Mouse (Mus musculus) heart, embryonic 15.5 days (tissue): ENCODE results near the gene Alox12b. TPM values are rescaled to one million over a fixed set of nuclear protein-coding genes. Genes with fewer than 3 reads are reported as not detected.

ENCODE experiments used
- ATAC-seq: fragments of 200-750 bp; cut with Nextera tagmentation; replicated peaks from 2 replicates; pipeline ENCODE4 v1.8.0; 2017; ENCODE audit warnings: low read depth, moderate TSS enrichment; ENCODE audit not compliant: insufficient number of reproducible peaks, insufficient read depth, low FRiP score
- H3K27ac ChIP-seq: fragments of 300-500 bp; sonication (generic); 2 replicates; pipeline ENCODE4 v1.5.1; 2015; ENCODE audit warnings: mild to moderate bottlenecking, inconsistent platforms
- H3K27me3 ChIP-seq: fragments of 300-500 bp; sonication (generic); 2 replicates; pipeline ENCODE4 v1.6.1; 2015; ENCODE audit warnings: inconsistent platforms
- H3K36me3 ChIP-seq: fragments of 300-500 bp; sonication (generic); 2 replicates; pipeline ENCODE4 v1.6.1; 2015; ENCODE audit warnings: mild to moderate bottlenecking, inconsistent platforms
- H3K4me1 ChIP-seq: fragments of 300-500 bp; sonication (generic); replicated peaks from 2 replicates; pipeline ENCODE4 v1.6.1; 2015; ENCODE audit warnings: inconsistent platforms
- H3K4me2 ChIP-seq: fragments of 300-500 bp; sonication (generic); 2 replicates; pipeline ENCODE4 v1.6.1; 2015; ENCODE audit warnings: inconsistent platforms, mild to moderate bottlenecking, moderate library complexity
- H3K4me3 ChIP-seq: fragments of 300-500 bp; sonication (generic); 2 replicates; pipeline ENCODE4 v1.5.1; 2015; ENCODE audit warnings: mild to moderate bottlenecking, inconsistent platforms
- H3K9ac ChIP-seq: fragments of 300-500 bp; sonication (generic); 2 replicates; pipeline ENCODE4 v1.6.1; 2015; ENCODE audit warnings: mild to moderate bottlenecking, inconsistent platforms
- H3K9me3 ChIP-seq: fragments of 300-500 bp; sonication (generic); replicated peaks from 2 replicates; pipeline ENCODE4 v1.6.1; 2016; ENCODE audit warnings: inconsistent platforms
- WGBS: fragments of 180-500 bp; shearing (Covaris S2); methylation state at CpG from one replicate; pipeline ENCODE4 v1.1.7; 2015; ENCODE audit warnings: mixed read lengths; 5-methylcytosine and 5-hydroxymethylcytosine counted together
- polyA plus RNA-seq: library from polyadenylated mRNA; unstranded; fragments of >200 nt; fragmentation: Nextera tagmentation; extraction: Ambion mirVana; gene quantifications from 2 replicates; pipeline ENCODE4 v1.2.1, GENCODE M21; 2015

The Alox12b gene
- polyA plus RNA-seq, 1 experiment from 2014 or later = 0.05 TPM

DNA sequence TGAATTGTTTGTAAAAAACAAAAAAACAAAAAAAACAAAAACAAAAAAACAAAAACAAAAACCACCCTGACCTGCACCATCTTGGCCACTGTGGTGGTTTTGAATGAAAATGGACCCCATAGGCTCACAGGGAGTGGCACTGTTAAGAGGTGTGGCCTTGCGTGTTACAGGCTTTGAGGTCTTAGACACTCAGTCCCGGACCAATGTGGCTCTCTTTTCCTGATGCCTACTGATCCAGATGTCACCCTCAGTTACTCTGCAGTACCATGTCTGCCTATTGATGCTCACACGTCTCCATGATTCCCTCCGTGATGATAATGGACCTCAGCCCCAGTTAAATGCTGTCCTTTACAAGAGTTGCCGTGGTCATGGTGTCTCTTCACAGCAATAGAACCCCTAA is 60.6 kb downstream of the Alox12b start:
- H3K9me3 ChIP-seq = no peaks in the 10 kb centered on the region
- H3K4me1 ChIP-seq = peaks cover 13% of the 10 kb centered on the region
- H3K36me3 ChIP-seq = no peaks in the 10 kb centered on the region
- WGBS = 83% methylated on average over 5 of the region's 5 CpGs
- no peak for ATAC-seq
- no peak overlapping the region for H3K9ac ChIP-seq
- no peak overlapping the region for H3K27ac ChIP-seq
- H3K4me3 ChIP-seq = no peak overlapping the region
- H3K27me3 ChIP-seq = peaks cover 23% of the 10 kb centered on the region
- no peak overlapping the region for H3K4me2 ChIP-seq

DNA sequence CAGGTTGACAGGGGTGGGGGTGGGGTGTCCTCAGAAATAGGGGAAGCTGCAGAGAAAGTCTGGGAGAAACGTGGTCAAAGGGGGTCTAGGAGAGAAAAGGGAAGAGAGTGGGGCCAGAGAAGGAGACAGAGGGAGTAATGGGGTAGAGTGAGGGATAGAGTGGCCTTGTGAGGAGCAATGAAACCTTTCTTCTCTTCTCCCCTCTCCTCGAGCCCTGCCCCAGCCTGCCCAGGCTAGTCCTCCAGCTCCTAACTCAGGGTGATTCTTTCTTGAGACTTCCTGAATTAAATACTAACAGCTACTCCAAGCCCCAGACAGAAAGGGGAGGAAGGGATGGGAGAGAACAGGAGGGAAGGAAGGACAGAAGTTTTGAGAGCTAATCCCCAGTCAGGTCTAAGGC is 61.9 kb downstream of the Alox12b start:
- no peaks in the 10 kb centered on the region for H3K9me3 ChIP-seq
- H3K27ac ChIP-seq = no peak overlapping the region
- peaks cover 13% of the 10 kb centered on the region for H3K4me1 ChIP-seq
- no peak overlapping the region for H3K9ac ChIP-seq
- no peak for ATAC-seq
- peaks cover 19% of the 10 kb centered on the region for H3K27me3 ChIP-seq
- no peak overlapping the region for H3K4me3 ChIP-seq
- WGBS = 55% methylated on average over 2 of the region's 2 CpGs
- no peak overlapping the region for H3K4me2 ChIP-seq
- H3K36me3 ChIP-seq = no peaks in the 10 kb centered on the region

Other genes starting within 250 kb of the Alox12b start
- gene Odf4, start 229.9 kb upstream of the Alox12b start, polyA plus RNA-seq = not detected in 2 replicates
- 10.8 and 12.7 TPM in 2 replicates for gene Arhgef15, start 199.5 kb upstream of the Alox12b start, polyA plus RNA-seq
- 2.0 and 2.2 TPM in 2 replicates for gene Slc25a35, start 188.9 kb upstream of the Alox12b start, polyA plus RNA-seq
- gene Rangrf, start 181.8 kb upstream of the Alox12b start, polyA plus RNA-seq = 67.4 and 78.4 TPM in 2 replicates
- gene Pfas, start 148.5 kb upstream of the Alox12b start, polyA plus RNA-seq = 14.9 and 18.7 TPM in 2 replicates
- 38.3 and 47.5 TPM in 2 replicates for gene Ctc1, start 141.1 kb upstream of the Alox12b start, polyA plus RNA-seq
- 64.3 and 92.4 TPM in 2 replicates for gene Aurkb, start 111.3 kb upstream of the Alox12b start, polyA plus RNA-seq
- gene Borcs6, start 97.3 kb upstream of the Alox12b start, polyA plus RNA-seq = 10.5 and 11.7 TPM in 2 replicates
- gene Tmem107, start 86.2 kb upstream of the Alox12b start, polyA plus RNA-seq = 37.0 and 40.9 TPM in 2 replicates
- 82.2 and 96.4 TPM in 2 replicates for gene Vamp2, start 68.5 kb upstream of the Alox12b start, polyA plus RNA-seq
- 16.1 and 25.2 TPM in 2 replicates for gene Per1, start 61.8 kb upstream of the Alox12b start, polyA plus RNA-seq
- gene Hes7, start 36.6 kb upstream of the Alox12b start, polyA plus RNA-seq = 0.52 and 0.57 TPM in 2 replicates
- 0.51 and 0.60 TPM in 2 replicates for gene 9130213A22Rik, start 34.4 kb upstream of the Alox12b start, polyA plus RNA-seq
- gene Aloxe3, start 31.1 kb upstream of the Alox12b start, polyA plus RNA-seq = 0.18 and 0.37 TPM in 2 replicates
- gene Alox8, start 40.9 kb downstream of the Alox12b start, polyA plus RNA-seq = 1.9 and 2.1 TPM in 2 replicates
- gene Gucy2e, start 80.0 kb downstream of the Alox12b start, polyA plus RNA-seq = 0.08 and 0.13 TPM in 2 replicates
- 12.7 and 17.2 TPM in 2 replicates for gene Cntrob, start 166.8 kb downstream of the Alox12b start, polyA plus RNA-seq
- 163 and 164 TPM in 2 replicates for gene Trappc1, start 167.0 kb downstream of the Alox12b start, polyA plus RNA-seq
- 0.77 and 1.1 TPM in 2 replicates for gene Kcnab3, start 169.3 kb downstream of the Alox12b start, polyA plus RNA-seq
- gene Rnf227, start 183.5 kb downstream of the Alox12b start, polyA plus RNA-seq = 6.6 and 7.3 TPM in 2 replicates
- gene Chd3, start 212.4 kb downstream of the Alox12b start, polyA plus RNA-seq = 14.2 and 22.9 TPM in 2 replicates
- 129 and 132 TPM in 2 replicates for gene Naa38, start 238.5 kb downstream of the Alox12b start, polyA plus RNA-seq
- gene Cyb5d1, start 238.6 kb downstream of the Alox12b start, polyA plus RNA-seq = 20.6 and 24.0 TPM in 2 replicates
- gene Tmem88, start 241.2 kb downstream of the Alox12b start, polyA plus RNA-seq = 37.3 and 40.6 TPM in 2 replicates